Mouse (Mus musculus): ENCODE results near the gene Gmnc. TPM values are rescaled to one million over a fixed set of nuclear protein-coding genes. Genes with fewer than 3 reads are reported as not detected.

The Gmnc gene
- polyA plus RNA-seq (2015; fragmentation: Nextera tagmentation; extraction: Ambion mirVana), result 0.85 and 1.0 TPM in 2 replicates

DNA sequence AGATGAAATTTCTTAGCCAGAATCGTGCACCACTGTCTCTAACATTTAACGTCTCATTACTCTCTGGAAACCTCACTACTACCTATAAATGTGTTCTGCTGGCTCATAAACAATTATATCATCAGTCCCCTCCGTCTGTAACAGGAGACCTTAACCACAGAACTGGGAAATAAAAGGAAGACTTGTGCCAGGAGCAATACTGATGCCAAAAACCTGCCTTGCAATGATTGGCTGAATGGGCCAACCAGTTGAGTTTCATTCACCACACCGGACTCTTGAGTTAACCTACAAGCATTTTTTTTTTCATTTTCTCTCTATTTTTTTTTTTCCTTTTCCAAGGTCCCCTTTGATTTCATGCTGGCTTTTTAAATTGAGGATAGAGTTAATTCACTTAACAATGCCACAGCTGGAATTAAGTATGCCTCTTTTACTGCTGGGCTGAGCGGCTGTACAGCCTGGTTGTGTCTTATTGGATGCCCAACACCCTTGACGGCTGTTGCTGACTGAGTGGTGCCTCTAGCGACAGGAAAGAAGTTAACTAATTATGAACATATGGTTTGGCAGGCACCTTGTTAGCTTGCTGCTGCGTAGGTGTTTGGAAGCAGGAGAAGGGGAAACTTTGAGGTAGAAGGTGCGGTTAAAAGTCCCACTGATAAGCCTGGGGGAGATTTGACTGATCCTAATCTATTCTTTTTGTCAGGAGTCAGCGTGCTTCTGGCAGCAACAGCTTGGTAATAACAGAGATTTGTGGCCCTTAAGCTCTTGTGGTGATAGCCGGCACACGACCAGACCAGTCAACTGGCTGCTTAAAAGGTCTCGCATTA is at the start of gene Gmnc:
Gene Gmnc, minus strand, starts transcription at position 176 of the 824 bp plus-strand sequence.
- WGBS, result 50% methylated on average over 13 of the region's 13 CpGs
- no peaks in the 10 kb centered on the region for H3K27me3 ChIP-seq
- no peaks in the 10 kb centered on the region for H3K36me3 ChIP-seq
- no peaks in the 10 kb centered on the region for H3K9me3 ChIP-seq
- H3K4me3 ChIP-seq, result no peak within 1 kb of the TSS
- 0 out of 2 replicates have a peak, but pooled peaks cover 3% of the 10 kb centered on the region for H3K4me1 ChIP-seq (replicated peaks)
- peak; percentile 19; the same call in 1 of the 2 replicates for ATAC-seq (ENCODE audit: low FRiP score, low read depth)
- H3K9ac ChIP-seq, result no peak within 1 kb of the TSS
- H3K27ac ChIP-seq (replicated peaks), result no peak within 1 kb of the TSS
- no peak within 1 kb of the TSS for H3K4me2 ChIP-seq

DNA sequence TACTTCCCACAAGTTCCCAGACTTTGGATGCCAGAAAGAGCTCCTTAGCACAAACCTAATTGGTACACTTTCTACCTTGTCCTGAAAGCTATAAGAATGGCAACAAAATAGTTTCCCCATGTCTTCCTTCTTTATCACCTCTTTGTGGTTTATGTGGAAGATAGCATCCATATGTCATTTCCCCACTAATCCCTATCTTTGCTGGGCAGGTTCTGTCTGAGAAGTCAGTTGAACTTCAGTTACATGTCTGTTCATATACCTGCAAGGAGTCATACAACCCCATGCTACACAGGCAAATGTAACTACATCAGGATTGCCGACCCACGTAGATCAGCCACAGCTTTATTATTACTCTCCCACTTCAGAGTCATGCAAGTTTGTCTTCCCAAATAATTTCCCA is 35.8 kb upstream of the Gmnc start:
- Histone ChIP-seq H3K4me2 (no peak overlapping the region), H3K36me3 (no peaks in the 10 kb centered on the region), H3K9me3 (no peaks in the 10 kb centered on the region), H3K4me3 (no peak overlapping the region), H3K9ac (no peak overlapping the region), H3K4me1 (replicated peaks) (no peaks in the 10 kb centered on the region), H3K27me3 (no peaks in the 10 kb centered on the region), H3K27ac (replicated peaks) (no peak overlapping the region)
- no peak for ATAC-seq (ENCODE audit: low FRiP score, low read depth)
- WGBS, result 95% methylated on average over 2 of the region's 2 CpGs

DNA sequence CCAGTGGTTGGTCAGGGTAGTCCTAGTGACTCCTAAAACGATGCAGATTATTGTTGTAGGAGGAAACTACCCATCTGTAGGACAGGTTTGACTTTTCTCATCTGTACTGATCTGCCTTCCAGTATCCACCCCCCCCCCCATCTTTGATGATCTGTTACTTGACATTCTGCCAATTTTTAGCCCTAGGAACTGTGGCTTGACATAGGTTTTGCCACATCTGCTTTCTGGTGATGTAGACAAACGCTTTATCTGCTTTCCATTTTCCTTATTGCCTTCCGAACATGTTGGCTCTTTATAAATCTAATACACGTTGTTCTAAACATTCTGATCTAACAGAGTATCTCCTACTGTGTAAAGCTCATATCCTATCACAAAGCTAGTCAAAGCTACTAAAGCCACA is 34.8 kb upstream of the Gmnc start:
- H3K9me3 ChIP-seq, result no peaks in the 10 kb centered on the region
- no peak overlapping the region for H3K9ac ChIP-seq
- WGBS, result 93% methylated on average over 4 of the region's 4 CpGs
- no peaks in the 10 kb centered on the region for H3K4me1 ChIP-seq (replicated peaks)
- ATAC-seq (ENCODE audit: low FRiP score, low read depth), result no peak
- no peak overlapping the region for H3K4me2 ChIP-seq
- no peak overlapping the region for H3K27ac ChIP-seq (replicated peaks)
- H3K4me3 ChIP-seq, result no peak overlapping the region
- H3K27me3 ChIP-seq, result no peaks in the 10 kb centered on the region
- no peaks in the 10 kb centered on the region for H3K36me3 ChIP-seq

DNA sequence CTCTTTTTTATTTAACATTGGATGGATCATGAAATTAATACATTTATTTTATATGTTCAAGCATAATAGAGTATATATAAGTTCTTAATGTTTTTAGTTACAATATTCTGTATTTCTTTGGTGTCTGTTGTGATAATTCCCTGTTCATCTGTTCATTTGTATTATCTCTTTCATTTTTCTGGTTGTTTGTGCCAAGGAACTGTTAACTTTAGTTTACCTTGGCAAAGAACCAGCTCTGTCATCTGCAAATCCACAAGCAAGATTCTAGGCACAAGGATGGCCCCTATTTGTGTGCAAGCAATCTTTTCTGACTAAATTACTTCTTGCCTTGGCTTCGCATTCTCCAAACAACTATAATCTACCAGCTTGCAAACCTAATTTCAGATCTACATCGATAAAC is 31.3 kb upstream of the Gmnc start:
- Histone ChIP-seq H3K4me3 (no peak overlapping the region), H3K9me3 (no peaks in the 10 kb centered on the region), H3K9ac (no peak overlapping the region), H3K4me2 (no peak overlapping the region), H3K27me3 (no peaks in the 10 kb centered on the region), H3K27ac (replicated peaks) (no peak overlapping the region), H3K36me3 (no peaks in the 10 kb centered on the region), H3K4me1 (replicated peaks) (no peaks in the 10 kb centered on the region)
- no peak for ATAC-seq (ENCODE audit: low FRiP score, low read depth)
- 94% methylated on average over 2 of the region's 2 CpGs for WGBS

DNA sequence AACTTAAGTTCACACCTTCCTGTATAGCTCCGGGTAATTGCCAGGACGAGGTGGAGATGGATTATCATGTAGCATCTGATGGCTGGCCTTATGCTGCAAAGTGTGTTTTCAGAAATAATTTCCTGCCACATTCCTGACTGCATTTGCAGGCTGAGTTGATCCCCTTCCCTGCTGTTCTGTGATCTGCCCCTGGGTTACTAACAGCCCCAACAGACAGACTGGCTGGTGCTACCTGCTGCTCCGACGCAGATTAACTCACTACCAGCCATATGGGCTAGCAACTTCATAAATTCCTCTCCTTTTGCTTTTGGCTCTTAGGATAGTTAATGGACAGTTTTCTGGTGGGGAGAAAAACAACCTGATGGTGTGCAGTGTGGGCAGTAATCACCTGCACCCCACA is 25.9 kb upstream of the Gmnc start:
- Histone ChIP-seq H3K4me1 (replicated peaks) (no peaks in the 10 kb centered on the region), H3K27me3 (no peaks in the 10 kb centered on the region), H3K4me2 (no peak overlapping the region), H3K4me3 (no peak overlapping the region), H3K36me3 (no peaks in the 10 kb centered on the region), H3K9me3 (no peaks in the 10 kb centered on the region), H3K9ac (no peak overlapping the region), H3K27ac (replicated peaks) (no peak overlapping the region)
- 43% methylated on average over 4 of the region's 4 CpGs for WGBS
- ATAC-seq (ENCODE audit: low FRiP score, low read depth), result 0 out of 2 replicates have a peak, but pooled peaks have one; percentile 38

DNA sequence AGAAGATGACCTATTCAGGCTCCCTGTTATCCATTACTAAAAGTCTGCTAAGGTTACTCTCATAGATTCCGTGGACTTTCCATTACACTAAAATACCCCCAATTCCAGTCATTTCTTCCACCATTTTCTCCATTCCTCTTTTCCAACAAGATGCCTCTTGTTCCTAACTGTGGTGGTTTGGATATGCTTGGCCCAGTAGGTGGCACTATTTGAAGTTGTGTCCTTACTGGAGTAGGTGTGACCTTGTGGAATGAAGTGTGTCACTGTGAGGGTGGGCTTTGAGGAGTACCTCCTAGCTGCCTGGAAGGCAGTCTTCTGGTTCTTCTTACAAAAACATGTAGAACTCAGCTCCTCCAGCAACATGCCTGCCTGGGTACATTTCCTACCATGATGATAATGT is 11.3 kb upstream of the Gmnc start:
- 92% methylated on average over 1 of the region's 1 CpGs for WGBS
- Histone ChIP-seq H3K4me3 (no peak overlapping the region), H3K27ac (replicated peaks) (no peak overlapping the region), H3K4me1 (replicated peaks) (peaks cover 9% of the 10 kb centered on the region; the same call in 1 of the 2 replicates), H3K4me2 (no peak overlapping the region), H3K27me3 (no peaks in the 10 kb centered on the region), H3K36me3 (no peaks in the 10 kb centered on the region), H3K9me3 (no peaks in the 10 kb centered on the region), H3K9ac (no peak overlapping the region)
- ATAC-seq (ENCODE audit: low FRiP score, low read depth), result no peak

DNA sequence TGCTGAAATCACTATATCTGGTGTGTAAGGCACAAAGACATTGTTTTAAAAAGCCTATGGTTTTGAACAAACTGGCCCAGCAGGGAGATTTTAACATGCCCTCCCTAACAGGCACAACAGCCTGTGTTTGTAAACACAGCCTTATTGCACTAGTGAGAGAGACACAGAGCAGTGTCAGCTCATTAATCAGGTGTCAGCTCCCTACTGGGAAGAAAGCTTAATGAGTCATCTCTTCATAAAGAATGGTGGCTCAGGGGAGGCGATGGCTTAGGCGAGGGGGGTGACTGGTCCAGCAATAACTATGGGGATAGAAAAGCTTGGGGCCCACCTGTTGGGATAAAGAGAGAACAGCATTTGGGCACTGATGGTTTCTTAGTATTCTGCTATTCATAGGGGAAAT is 8.1 kb upstream of the Gmnc start:
- ATAC-seq (ENCODE audit: low FRiP score, low read depth), result peak; percentile 89
- H3K4me1 ChIP-seq (replicated peaks), result peaks cover 9% of the 10 kb centered on the region; the same call in 1 of the 2 replicates
- no peaks in the 10 kb centered on the region for H3K9me3 ChIP-seq
- H3K4me2 ChIP-seq, result no peak overlapping the region
- 0 out of 2 replicates have a peak overlapping the region, but pooled peaks have one; percentile 6 for H3K27ac ChIP-seq (replicated peaks)
- no peak overlapping the region for H3K9ac ChIP-seq
- 7% methylated on average over 2 of the region's 2 CpGs for WGBS
- H3K4me3 ChIP-seq, result no peak overlapping the region
- no peaks in the 10 kb centered on the region for H3K36me3 ChIP-seq
- H3K27me3 ChIP-seq, result no peaks in the 10 kb centered on the region

DNA sequence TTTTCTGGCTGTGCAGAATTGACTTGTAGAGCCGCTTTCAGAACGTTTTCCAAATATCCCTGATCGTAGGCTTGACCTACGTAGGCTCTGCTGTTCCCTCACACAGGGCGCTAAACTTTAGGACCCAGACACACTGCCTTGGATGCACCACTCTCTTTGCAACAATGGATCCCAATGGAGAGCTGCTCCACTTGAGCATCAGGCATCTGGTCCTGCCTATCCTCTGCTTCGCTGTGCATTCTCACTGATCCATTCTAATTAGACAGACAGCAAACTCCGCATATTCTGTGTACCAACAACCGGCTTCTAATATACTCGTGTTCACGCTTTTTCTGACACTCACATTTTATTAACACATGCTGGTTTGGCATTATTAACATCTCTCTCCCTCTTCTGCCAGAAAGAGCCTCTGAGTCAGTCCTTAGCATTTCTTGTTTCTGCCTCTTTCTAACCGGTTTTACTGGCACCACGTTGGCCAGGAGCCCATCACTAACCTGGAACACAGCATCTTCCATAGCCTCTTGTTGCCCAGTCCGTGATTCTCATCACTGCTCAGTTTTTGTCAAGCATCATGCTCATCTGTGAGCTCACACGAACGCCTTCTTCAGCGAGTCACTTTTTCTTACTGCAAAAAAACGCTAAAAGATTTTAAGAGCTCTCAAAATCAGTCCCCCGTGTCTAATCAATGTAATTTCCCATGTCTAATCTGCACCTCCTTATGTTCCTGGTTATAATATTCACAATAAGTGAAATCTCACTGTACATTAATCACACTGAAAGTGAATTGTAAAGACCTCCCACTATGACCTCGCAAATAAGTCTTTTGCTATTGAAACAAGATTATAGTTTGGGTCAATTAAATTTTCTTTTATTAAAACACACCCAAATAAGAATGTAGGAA is 1.8 kb downstream of the Gmnc start:
- H3K27ac ChIP-seq (replicated peaks), result peak overlapping the region; percentile 51; the same call in 1 of the 2 replicates
- H3K9ac ChIP-seq, result 0 out of 2 replicates have a peak overlapping the region, but pooled peaks have one; percentile 22
- WGBS, result 59% methylated on average over 19 of the region's 19 CpGs

DNA sequence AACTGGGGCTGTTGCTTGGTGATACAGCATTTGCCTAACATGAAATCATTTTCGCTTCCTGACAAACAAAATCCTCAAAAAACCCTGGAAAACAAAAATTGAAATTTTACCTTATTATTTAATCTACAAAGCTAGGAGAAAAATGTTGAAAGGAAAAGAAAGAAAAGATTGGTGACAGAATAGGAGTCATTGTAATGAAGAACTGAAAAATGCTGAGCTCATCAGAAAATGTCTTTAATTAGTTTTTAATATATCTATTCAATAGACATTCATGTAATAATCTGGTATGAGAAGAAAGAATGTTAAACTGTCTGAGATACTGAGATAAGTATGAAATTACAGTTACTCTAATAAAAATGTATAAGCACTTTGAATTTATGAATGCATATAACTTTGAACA is 3.3 kb downstream of the Gmnc start:
- no peak overlapping the region for H3K27ac ChIP-seq (replicated peaks)
- no peak overlapping the region for H3K4me3 ChIP-seq
- no peaks in the 10 kb centered on the region for H3K36me3 ChIP-seq
- no peak overlapping the region for H3K9ac ChIP-seq
- H3K27me3 ChIP-seq, result no peaks in the 10 kb centered on the region
- ATAC-seq (ENCODE audit: low FRiP score, low read depth), result no peak
- H3K4me2 ChIP-seq, result no peak overlapping the region
- 91% methylated on average over 1 of the region's 1 CpGs for WGBS
- 0 out of 2 replicates have a peak, but pooled peaks cover 3% of the 10 kb centered on the region for H3K4me1 ChIP-seq (replicated peaks)
- H3K9me3 ChIP-seq, result no peaks in the 10 kb centered on the region

More for the DNA sequence above, 1.8 kb downstream of the Gmnc start:
- 0 out of 2 replicates have a peak, but pooled peaks cover 3% of the 10 kb centered on the region for H3K4me1 ChIP-seq (replicated peaks)
- ATAC-seq (ENCODE audit: low FRiP score, low read depth), result peak; percentile 65
- H3K9me3 ChIP-seq, result no peaks in the 10 kb centered on the region
- H3K4me2 ChIP-seq, result peak overlapping the region; percentile 44
- H3K4me3 ChIP-seq, result 0 out of 2 replicates have a peak overlapping the region, but pooled peaks have one; percentile 10
- H3K36me3 ChIP-seq, result no peaks in the 10 kb centered on the region
- no peaks in the 10 kb centered on the region for H3K27me3 ChIP-seq

DNA sequence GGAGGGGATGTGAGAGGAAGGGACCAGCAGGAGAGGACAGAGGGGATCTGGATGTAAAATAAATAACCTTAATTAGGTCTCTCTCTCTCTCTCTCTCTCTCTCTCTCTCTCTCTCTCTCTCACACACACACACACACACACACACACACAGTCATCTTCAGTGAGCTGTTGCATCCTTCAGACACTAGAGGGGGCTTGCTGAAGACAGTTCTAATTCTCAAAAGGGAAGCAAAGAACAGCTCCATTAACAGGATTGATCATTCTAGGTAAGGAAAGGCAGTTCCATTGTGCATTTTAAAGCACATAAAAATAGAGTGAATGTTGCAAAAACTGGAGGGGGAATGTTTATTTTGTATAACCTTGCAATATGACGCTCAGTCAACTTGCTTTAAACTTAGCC is 5.7 kb downstream of the Gmnc start:
- no peak overlapping the region for H3K27ac ChIP-seq (replicated peaks)
- H3K36me3 ChIP-seq, result no peaks in the 10 kb centered on the region
- 85% methylated on average over 1 of the region's 1 CpGs for WGBS
- ATAC-seq (ENCODE audit: low FRiP score, low read depth), result no peak
- H3K4me2 ChIP-seq, result no peak overlapping the region
- H3K27me3 ChIP-seq, result no peaks in the 10 kb centered on the region
- no peak overlapping the region for H3K9ac ChIP-seq
- H3K4me1 ChIP-seq (replicated peaks), result 0 out of 2 replicates have a peak, but pooled peaks cover 3% of the 10 kb centered on the region
- H3K4me3 ChIP-seq, result no peak overlapping the region
- H3K9me3 ChIP-seq, result no peaks in the 10 kb centered on the region

DNA sequence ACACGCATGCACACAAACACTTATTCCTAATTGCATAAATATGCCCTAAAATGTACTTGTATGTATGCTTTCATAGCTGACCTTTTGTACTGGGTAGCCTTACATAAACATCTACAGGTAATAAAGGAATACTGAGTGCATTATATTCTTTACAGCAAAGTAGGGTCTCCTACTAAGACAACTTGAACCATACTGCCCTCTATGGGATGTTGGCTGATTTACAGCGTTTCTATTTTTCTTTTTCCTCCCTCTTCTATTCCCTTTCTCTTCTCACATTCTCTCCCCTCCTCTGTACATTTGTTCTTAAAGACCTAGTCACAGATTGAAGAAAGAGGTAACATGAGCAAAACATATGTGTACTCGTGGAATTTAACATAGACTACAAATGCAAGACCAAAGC is 9.3 kb downstream of the Gmnc start:
- Histone ChIP-seq H3K36me3 (no peaks in the 10 kb centered on the region), H3K4me2 (no peak overlapping the region), H3K4me1 (replicated peaks) (no peaks in the 10 kb centered on the region), H3K9ac (no peak overlapping the region), H3K27ac (replicated peaks) (no peak overlapping the region), H3K9me3 (no peaks in the 10 kb centered on the region), H3K27me3 (no peaks in the 10 kb centered on the region), H3K4me3 (no peak overlapping the region)
- no peak for ATAC-seq (ENCODE audit: low FRiP score, low read depth)
- 37% methylated on average over 3 of the region's 3 CpGs for WGBS

DNA sequence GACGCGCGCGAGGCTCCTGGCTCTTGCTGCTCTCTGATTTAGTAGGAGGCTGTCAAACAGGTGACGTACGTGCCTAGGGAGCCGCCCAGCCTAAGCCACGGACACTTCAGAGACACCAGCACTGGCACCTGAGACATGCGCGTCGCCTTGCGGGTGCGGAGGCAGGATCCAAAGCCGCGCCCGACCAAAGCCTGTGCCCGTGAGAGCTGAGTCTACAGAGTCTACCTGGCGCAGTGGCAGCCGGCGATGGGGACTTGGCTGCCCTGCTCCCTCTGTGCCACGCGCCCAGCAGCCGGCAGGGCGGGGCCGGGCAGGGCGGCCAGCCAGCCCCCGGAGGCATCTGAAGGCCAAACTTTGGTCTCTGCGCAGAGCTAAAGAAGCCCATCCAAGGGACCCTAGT is 23.5 kb downstream of the Gmnc start:
- Histone ChIP-seq H3K4me1 (replicated peaks) (peaks cover 6% of the 10 kb centered on the region; the same call in 1 of the 2 replicates), H3K4me2 (peak overlapping the region; percentile 87), H3K4me3 (peak overlapping the region; percentile 48), H3K36me3 (no peaks in the 10 kb centered on the region), H3K27me3 (0 out of 2 replicates have a peak, but pooled peaks cover 9% of the 10 kb centered on the region), H3K9ac (peak overlapping the region; percentile 43), H3K9me3 (no peaks in the 10 kb centered on the region), H3K27ac (replicated peaks) (no peak overlapping the region)
- peak; percentile 72; the same call in 1 of the 2 replicates for ATAC-seq (ENCODE audit: low FRiP score, low read depth)
- WGBS, result 2% methylated on average over 28 of the region's 28 CpGs
